Mouse (Mus musculus) liver, embryonic 14.5 days (tissue): ENCODE measurements around the gene Psmd13. TPM values are rescaled to one million over a fixed set of nuclear protein-coding genes. Genes with fewer than 3 reads are reported as not detected.

Experiments used
- ATAC-seq: fragments of 200-750 bp; cut with Nextera tagmentation; 2 replicates; pipeline ENCODE4 v1.8.0; 2017; ENCODE audit warnings: moderate number of reproducible peaks, mild to moderate bottlenecking, moderate library complexity; ENCODE audit not compliant: insufficient read depth
- DNase-seq, 3 experiments: peaks; one replicate each; pipeline ENCODE4 v3.0.0-alpha.2; 2012 to 2013; ENCODE audit warnings: low read depth in 3 of 3, low spot score in 3 of 3
- H3K27ac ChIP-seq: fragments of 300-500 bp; sonication (generic); 2 replicates; pipeline ENCODE4 v1.5.1; 2014; ENCODE audit warnings: moderate library complexity, mild to moderate bottlenecking, control low read depth, inconsistent platforms
- H3K27me3 ChIP-seq: fragments of 300-500 bp; sonication (generic); 2 replicates; pipeline ENCODE4 v1.6.1; 2014; ENCODE audit warnings: mild to moderate bottlenecking, low read length, moderate library complexity; ENCODE audit not compliant: control insufficient read depth, insufficient read depth
- H3K36me3 ChIP-seq: fragments of 300-500 bp; sonication (generic); replicated peaks from 2 replicates; pipeline ENCODE4 v1.6.1; 2014; ENCODE audit warnings: low read depth; ENCODE audit not compliant: control insufficient read depth, insufficient read depth
- H3K4me1 ChIP-seq, 2 experiments: fragments of 200-500 bp in 1 of 2; fragments of 300-500 bp in 1 of 2; sonication (generic) in 1 of 2; replicated peaks; 2 replicates each; pipeline ENCODE4 v1.6.1; 2012 to 2014; ENCODE audit warnings: antibody characterized with exemption in 1 of 2, inconsistent platforms in 1 of 2, low read length in 1 of 2; ENCODE audit not compliant: control insufficient read depth in 2 of 2, insufficient read depth in 2 of 2
- H3K4me2 ChIP-seq: fragments of 300-500 bp; sonication (generic); 2 replicates; pipeline ENCODE4 v1.6.1; 2014; ENCODE audit warnings: low read depth, mild to moderate bottlenecking, control low read depth, moderate library complexity
- H3K4me3 ChIP-seq, 2 experiments: fragments of 200-500 bp in 1 of 2; fragments of 300-500 bp in 1 of 2; sonication (generic) in 1 of 2; 2 replicates each; pipeline ENCODE4 v1.5.1; 2012 to 2014; ENCODE audit warnings: low read depth in 2 of 2, low read length in 2 of 2, mild to moderate bottlenecking in 2 of 2, control low read depth in 1 of 2, inconsistent platforms in 1 of 2, moderate library complexity in 1 of 2; ENCODE audit not compliant: insufficient read depth in 1 of 2
- H3K9ac ChIP-seq: fragments of 300-500 bp; sonication (generic); replicated peaks from 2 replicates; pipeline ENCODE4 v1.6.1; 2014; ENCODE audit warnings: mild to moderate bottlenecking, control low read depth, moderate library complexity
- H3K9me3 ChIP-seq: fragments of 300-500 bp; sonication (generic); 2 replicates; pipeline ENCODE4 v1.6.1; 2016; ENCODE audit warnings: low read length, mixed read lengths; ENCODE audit not compliant: control insufficient read depth
- CTCF ChIP-seq: IDR thresholded peaks from 2 replicates; pipeline ENCODE4 v1.5.1; 2016; ENCODE audit warnings: antibody characterized with exemption, low read depth, control low read depth
- EP300 ChIP-seq: IDR thresholded peaks from 2 replicates; pipeline ENCODE4 v1.6.1; 2016; ENCODE audit warnings: antibody characterized with exemption, low read depth
- WGBS: fragments of 180-500 bp; shearing (Covaris S2); extraction: QIAGEN DNeasy Blood & Tissue Kit; methylation state at CpG from one replicate; pipeline ENCODE4 v1.1.7; 2014; ENCODE audit not compliant: insufficient replicate concordance; 5-methylcytosine and 5-hydroxymethylcytosine counted together
- polyA plus RNA-seq, 2 experiments: library from polyadenylated mRNA; depleted of rRNA in 1 of 2; stranded (reverse) in 1 of 2; unstranded in 1 of 2; fragments of >200 nt; fragmentation: Nextera tagmentation in 1 of 2; extraction: Ambion mirVana in 1 of 2; gene quantifications; 2 replicates each; pipeline versions ENCODE4 v1.2.1 to v1.2.3; 2012 to 2014

Psmd13 gene
- polyA plus RNA-seq, 2 experiments: 50.8 to 92.6 TPM

- Histone ChIP-seq H3K4me2 (peak within 1 kb of the TSS; percentile 86), H3K4me1 (peaks cover 11 to 17% of the 10 kb centered on the region in 2 experiments), H3K4me3 (peak within 1 kb of the TSS; percentile 83 to 93), H3K27me3 (no peaks in the 10 kb centered on the region), H3K9me3 (no peaks in the 10 kb centered on the region), H3K27ac (peak within 1 kb of the TSS; percentile 91), H3K9ac (peak within 1 kb of the TSS; percentile 85), H3K36me3 (peaks cover 32% of the 10 kb centered on the region)
- ATAC-seq (peak; percentile 80), DNase-seq (peak; percentile 74 to 82 (median 75))
- TF ChIP-seq CTCF: no peak
- no peak for TF ChIP-seq EP300
- WGBS: under 1% methylated on average over 50 of the region's 50 CpGs
These were observed 24.8 kb upstream of the Psmd13 start, which contains the start of gene Ric8a for GRCm38 (mm10) chr7:140856785-140857549. Gene Ric8a (plus strand): TSS chr7:140856957.

GRCm38 (mm10) chr7:140857550-140858505 lies 23.9 kb upstream of the Psmd13 start, which contains the start of gene Bet1l:
Gene Bet1l (minus strand): TSS chr7:140857577.
- DNase-seq: no peak
- peaks cover 11 to 17% of the 10 kb centered on the region in 2 experiments for H3K4me1 ChIP-seq
- WGBS: 28% methylated on average over 40 of the region's 40 CpGs

GRCm38 (mm10) chr7:140858746-140859145 lies 23.0 kb upstream of the Psmd13 start:
- no peak overlapping the region for H3K9ac ChIP-seq
- WGBS: 89% methylated on average over 8 of the region's 8 CpGs
- H3K4me3 ChIP-seq: peak overlapping the region in 1 of 2 experiments; percentile 93; a peak in 1 of 4 replicates
- no peaks in the 10 kb centered on the region for H3K27me3 ChIP-seq
- peaks cover 11 to 17% of the 10 kb centered on the region in 2 experiments for H3K4me1 ChIP-seq
- DNase-seq (no peak), ATAC-seq (no peak)
- no peak for TF ChIP-seq CTCF
- TF ChIP-seq EP300: no peak
- H3K27ac ChIP-seq: no peak overlapping the region
- no peaks in the 10 kb centered on the region for H3K9me3 ChIP-seq
- H3K4me2 ChIP-seq: peak overlapping the region; percentile 86
- H3K36me3 ChIP-seq: peaks cover 27% of the 10 kb centered on the region

More at GRCm38 (mm10) chr7:140857550-140858505, 23.9 kb upstream of the Psmd13 start, which contains the start of gene Bet1l:
- Histone ChIP-seq H3K4me3 (peak within 1 kb of the TSS; percentile 83 to 93), H3K9ac (peak within 1 kb of the TSS; percentile 85), H3K36me3 (peaks cover 33% of the 10 kb centered on the region), H3K27me3 (no peaks in the 10 kb centered on the region), H3K4me2 (peak within 1 kb of the TSS; percentile 86), H3K9me3 (no peaks in the 10 kb centered on the region), H3K27ac (peak within 1 kb of the TSS; percentile 91)
- ATAC-seq: peak; percentile 17
- TF ChIP-seq CTCF (no peak; the same call in 1 of the 2 replicates), EP300 (no peak)

- 67% methylated on average over 6 of the region's 6 CpGs for WGBS
- Histone ChIP-seq H3K4me2 (no peak overlapping the region), H3K9ac (no peak overlapping the region), H3K9me3 (no peaks in the 10 kb centered on the region), H3K36me3 (peaks cover 18% of the 10 kb centered on the region), H3K27me3 (no peaks in the 10 kb centered on the region), H3K4me3 (no peak overlapping the region), H3K27ac (no peak overlapping the region), H3K4me1 (peaks cover 11 to 15% of the 10 kb centered on the region in 2 experiments)
- no peak for ATAC-seq
- DNase-seq: no peak
- TF ChIP-seq EP300 (no peak), CTCF (no peak)
These were observed 21.8 kb upstream of the Psmd13 start for GRCm38 (mm10) chr7:140859997-140860396.
